Mouse (Mus musculus) ovary, adult 2 months (tissue): ENCODE data around the gene Speer4b. TPM values are rescaled to one million over a fixed set of nuclear protein-coding genes. Genes with fewer than 3 reads are reported as not detected.

Experiments
- polyA plus RNA-seq: library from polyadenylated mRNA; depleted of rRNA; stranded (reverse); fragments of >200 nt; gene quantifications from 2 replicates; pipeline ENCODE4 v1.2.3, GENCODE M21; 2012; rRNA removed

Speer4b gene
- 0.17 and 0.24 TPM in 2 replicates for polyA plus RNA-seq

GRCm38 (mm10) chr5:27501338-27501737 lies at the start of gene Speer4b:
Speer4b (minus strand) TSS chr5:27501438.

